Mouse (Mus musculus) monocyte, adult 5-6 weeks (primary cell): Measurements from ENCODE around the gene Ranbp2. TPM values are rescaled to one million over a fixed set of nuclear protein-coding genes. Genes with fewer than 3 reads are reported as not detected.

ENCODE experiments used
- ATAC-seq: fragments of 153-309, 156-312 bp; replicated peaks from 2 replicates; pipeline ENCODE4 v1.8.0; 2017; ENCODE audit warnings: mild to moderate bottlenecking; ENCODE audit not compliant: low TSS enrichment, insufficient number of reproducible peaks, severe bottlenecking, poor library complexity, low FRiP score
- total RNA-seq: library from RNA; stranded (forward); fragments of 200-1000, 200-491, 200-594 nt; gene quantifications from 3 replicates; pipeline ENCODE4 v1.2.3, GENCODE M21; 2017

Gene Ranbp2
- total RNA-seq: 156 to 190 TPM (median 175 TPM) in 3 replicates

- peak; percentile 93 for ATAC-seq
Observed at GRCm38 (mm10) chr10:58446384-58447279, at the start of gene Ranbp2. TSS of gene Ranbp2 (plus strand) at chr10:58446920.

GRCm38 (mm10) chr10:58398941-58399340 is 47.8 kb upstream of the Ranbp2 start:
- no peak for ATAC-seq

GRCm38 (mm10) chr10:58401838-58402237 is 44.9 kb upstream of the Ranbp2 start:
- no peak for ATAC-seq

DNA sequence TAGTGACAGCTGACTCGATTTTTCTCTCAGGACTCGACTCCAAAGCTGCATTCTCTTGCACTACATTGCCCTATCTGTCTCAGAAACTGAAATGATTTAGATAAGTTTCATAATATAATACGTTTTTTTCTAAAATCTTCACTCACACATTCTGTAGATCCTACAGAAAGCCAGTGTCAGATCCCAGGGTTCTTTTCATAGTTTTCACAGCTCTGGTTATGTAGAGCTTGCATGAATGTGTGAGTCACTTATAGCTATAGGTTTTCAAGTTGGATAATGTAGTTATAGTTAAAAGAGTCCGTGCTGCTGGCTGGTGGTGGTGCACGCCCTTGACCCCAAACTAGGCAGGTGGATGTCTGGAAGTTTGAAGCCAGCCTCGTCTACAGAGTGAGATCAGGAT is 42.1 kb upstream of the Ranbp2 start:
- no peak for ATAC-seq

GRCm38 (mm10) chr10:58405285-58405948 is 41.3 kb upstream of the Ranbp2 start:
- no peak for ATAC-seq

- peak; percentile 60 for ATAC-seq
Observed at GRCm38 (mm10) chr10:58405949-58406305, 40.8 kb upstream of the Ranbp2 start.

GRCm38 (mm10) chr10:58412331-58412730 is 34.4 kb upstream of the Ranbp2 start:
- no peak for ATAC-seq

- no peak for ATAC-seq
Observed at GRCm38 (mm10) chr10:58412852-58413251, 33.9 kb upstream of the Ranbp2 start.

- ATAC-seq: no peak
Observed at GRCm38 (mm10) chr10:58416702-58417101, 30.0 kb upstream of the Ranbp2 start.

DNA sequence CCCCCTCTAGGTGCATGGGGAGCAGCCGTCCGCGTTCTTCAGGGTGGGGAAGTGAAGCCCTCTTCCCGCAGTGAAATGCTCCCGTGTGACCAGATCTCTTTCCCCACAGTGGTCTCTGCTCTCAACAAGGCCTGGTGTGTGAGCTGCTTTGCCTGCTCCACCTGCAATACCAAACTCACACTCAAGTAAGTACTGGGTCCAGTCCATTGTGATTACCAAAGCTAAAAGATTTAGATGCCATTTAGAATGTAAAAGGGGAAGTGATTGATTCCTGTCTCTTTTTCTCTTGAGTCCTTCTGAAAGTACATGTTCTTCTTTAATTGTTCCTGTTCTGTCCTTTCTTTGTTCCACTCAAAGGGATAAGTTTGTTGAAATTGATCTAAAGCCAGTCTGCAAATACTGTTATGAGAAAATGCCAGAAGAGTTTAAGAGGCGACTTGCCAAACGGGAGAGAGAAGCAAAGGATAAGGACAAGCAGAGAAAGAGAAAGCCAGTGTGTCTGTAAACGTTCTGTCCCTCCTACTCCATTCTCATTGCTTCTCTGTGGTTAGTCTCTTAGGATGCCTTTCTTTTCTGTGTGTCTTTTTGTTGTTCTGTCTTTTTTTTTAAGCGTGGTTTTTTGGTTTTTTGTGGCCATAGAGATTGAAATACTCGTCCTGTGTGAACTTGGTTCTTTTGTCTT is 28.3 kb upstream of the Ranbp2 start:
- ATAC-seq: no peak

DNA sequence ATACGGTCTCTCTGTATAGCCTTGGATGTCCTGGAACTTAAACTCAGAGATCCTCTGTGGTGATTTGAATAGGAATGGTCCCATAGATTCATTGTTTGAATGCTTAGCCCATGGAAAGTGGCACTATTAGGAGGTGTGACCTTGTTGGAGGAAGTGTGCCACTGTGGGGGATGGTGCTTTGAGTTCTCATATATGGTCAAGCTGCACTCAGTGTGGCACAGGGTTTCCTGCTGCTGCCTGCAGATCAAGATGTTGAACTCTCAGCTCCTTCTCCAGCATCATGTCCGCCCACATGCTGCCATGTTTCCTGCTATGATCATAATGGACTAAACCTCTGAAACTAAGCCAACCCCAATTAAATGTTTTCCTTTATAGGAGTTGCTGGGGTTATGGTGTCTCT is 18.8 kb upstream of the Ranbp2 start:
- ATAC-seq: no peak

- no peak for ATAC-seq
Observed at GRCm38 (mm10) chr10:58445850-58446249, 870 bp upstream of the Ranbp2 start.

GRCm38 (mm10) chr10:58447280-58447781 is 611 bp downstream of the Ranbp2 start:
- ATAC-seq: peak; percentile 29; the same call in 1 of the 2 replicates

DNA sequence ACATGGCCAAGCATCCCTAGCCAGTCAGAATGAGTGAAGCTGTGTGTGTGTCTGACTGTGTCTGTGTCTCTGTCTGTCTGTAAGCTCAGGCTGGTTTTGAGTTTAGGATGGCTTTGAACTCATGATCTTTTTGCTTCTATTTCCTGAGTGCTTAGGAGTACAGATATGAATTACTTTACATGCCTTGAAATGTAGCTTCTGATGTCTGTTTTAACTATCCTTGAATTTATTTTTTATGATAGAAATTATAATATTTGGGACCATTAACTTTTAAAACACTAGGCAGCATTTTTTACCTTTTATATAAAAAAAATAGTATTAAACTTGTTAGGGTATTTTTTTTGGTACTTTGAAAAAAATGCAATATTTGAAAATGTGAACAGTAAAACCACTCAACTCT is 4.9 kb downstream of the Ranbp2 start:
- no peak for ATAC-seq

DNA sequence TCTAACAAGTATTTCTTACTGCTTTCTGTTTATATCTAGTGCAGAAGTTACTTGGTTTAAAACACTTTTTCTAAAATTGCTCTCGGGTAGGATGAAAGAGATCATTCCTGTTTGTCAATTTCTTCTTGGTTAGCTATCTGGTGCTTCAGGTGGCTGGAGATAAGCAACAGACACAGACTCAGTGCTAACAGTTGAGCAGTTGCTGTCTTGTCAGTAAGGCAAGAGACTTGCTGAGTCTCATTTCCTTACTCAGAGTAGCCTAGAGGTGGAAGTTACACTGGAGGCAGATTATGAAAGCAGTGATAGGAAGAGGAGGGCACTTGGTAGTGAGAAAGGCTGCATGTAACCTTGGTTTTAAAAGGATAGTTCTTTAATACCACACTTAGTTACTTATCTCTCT is 5.5 kb downstream of the Ranbp2 start:
- ATAC-seq: no peak

DNA sequence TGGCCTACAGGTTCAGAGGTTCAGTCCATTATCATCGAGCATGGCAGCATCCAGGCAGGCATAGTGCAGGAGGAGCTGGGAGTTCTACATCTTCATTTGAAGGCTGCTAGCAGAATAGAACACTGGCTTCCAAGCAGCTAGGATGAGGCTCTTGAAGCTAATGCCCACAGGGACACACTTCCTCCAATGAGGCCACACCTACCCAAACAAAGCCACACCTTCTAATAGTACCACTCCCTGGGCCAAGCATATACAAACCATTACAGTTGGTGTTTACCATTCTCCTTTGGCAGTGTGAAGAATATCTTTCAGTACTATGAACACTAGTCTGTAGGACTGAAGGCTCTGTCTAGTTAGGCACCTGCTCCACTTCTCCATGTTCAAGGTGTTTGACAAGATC is 13.2 kb downstream of the Ranbp2 start:
- ATAC-seq: 0 out of 2 replicates have a peak, but pooled peaks have one; percentile 31

DNA sequence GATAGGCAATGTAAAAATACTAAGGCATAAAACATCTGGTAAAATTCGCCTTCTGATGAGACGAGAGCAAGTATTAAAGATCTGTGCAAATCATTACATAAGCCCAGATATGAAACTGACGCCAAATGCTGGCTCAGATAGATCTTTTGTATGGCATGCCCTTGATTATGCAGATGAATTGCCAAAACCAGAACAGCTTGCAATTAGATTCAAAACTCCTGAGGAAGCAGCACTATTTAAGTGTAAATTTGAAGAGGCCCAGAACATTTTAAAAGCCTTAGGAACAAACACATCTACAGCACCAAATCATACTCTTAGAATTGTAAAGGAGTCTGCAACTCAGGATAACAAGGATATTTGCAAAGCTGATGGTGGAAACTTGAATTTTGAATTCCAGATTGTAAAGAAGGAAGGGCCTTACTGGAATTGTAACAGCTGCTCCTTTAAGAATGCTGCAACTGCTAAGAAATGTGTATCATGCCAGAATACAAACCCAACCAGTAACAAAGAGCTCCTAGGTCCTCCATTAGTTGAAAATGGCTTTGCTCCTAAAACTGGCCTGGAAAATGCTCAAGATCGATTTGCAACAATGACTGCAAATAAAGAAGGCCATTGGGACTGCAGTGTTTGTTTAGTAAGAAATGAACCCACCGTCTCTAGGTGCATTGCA is 30.5 kb downstream of the Ranbp2 start:
- no peak for ATAC-seq

DNA sequence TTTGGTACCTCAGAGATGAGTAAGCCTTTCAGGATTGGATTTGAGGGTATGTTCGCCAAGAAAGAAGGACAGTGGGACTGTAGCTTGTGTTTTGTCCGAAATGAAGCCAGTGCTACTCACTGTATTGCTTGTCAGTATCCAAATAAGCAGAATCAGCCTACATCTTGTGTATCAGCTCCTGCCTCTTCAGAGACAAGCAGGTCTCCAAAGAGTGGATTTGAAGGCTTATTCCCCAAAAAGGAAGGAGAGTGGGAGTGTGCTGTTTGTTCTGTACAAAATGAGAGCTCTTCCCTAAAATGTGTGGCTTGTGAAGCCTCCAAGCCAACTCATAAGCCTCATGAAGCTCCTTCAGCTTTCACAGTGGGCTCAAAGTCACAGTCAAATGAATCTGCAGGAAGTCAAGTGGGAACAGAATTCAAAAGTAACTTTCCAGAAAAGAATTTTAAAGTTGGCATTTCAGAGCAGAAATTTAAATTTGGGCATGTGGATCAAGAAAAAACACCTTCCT is 31.4 kb downstream of the Ranbp2 start:
- no peak for ATAC-seq
